Mouse (Mus musculus): ENCODE data around the gene Zhx3.

DNA sequence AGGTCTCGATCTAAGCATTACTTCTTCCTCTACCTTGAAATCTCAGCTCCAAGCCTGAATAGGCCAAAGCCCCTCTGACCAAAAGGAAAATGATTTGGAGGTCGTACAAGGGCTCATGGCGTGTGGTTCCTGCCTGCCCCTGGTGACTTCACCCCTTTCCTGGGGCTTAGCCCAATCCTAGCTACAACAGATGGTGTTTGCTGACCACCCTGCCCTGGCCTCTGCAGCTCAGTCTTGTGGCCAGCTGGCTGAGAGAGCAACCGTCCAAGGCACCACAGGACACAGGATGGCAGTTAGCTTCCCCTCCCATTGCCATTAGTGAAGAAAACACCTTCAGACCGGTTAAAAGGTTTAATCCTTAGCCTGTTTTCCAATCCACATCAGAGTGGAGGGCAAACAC, 33.3 kb upstream of the Zhx3 start:
- TF ChIP-seq CTCF (IDR thresholded peaks at IDR 0.05) (no peak), POLR2A (IDR thresholded peaks at IDR 0.05; ENCODE audit: insufficient read depth, low read depth, low read length) (no peak)
